Mouse (Mus musculus) left cerebral cortex, postnatal 4 days (tissue): ENCODE measurements at regions not wholly inside any gene's neighbourhood (a gene's known extent, or its start where the extent isn't known, plus 50 kb on each side); places are given as distances from the start of the nearest gene placed in this dataset.
A peak's percentile ranks its signal among the peaks of the same experiment; 100 is the strongest.

Source experiments
- DNase-seq: peaks from one replicate; pipeline ENCODE4 v3.0.0-alpha.2; 2022
- intact Hi-C: fragments of 180-260 bp; cut with DNase I; formaldehyde crosslinking; loops from one replicate; pipeline ENCODE4 v1.15.1; 2025

DNA sequence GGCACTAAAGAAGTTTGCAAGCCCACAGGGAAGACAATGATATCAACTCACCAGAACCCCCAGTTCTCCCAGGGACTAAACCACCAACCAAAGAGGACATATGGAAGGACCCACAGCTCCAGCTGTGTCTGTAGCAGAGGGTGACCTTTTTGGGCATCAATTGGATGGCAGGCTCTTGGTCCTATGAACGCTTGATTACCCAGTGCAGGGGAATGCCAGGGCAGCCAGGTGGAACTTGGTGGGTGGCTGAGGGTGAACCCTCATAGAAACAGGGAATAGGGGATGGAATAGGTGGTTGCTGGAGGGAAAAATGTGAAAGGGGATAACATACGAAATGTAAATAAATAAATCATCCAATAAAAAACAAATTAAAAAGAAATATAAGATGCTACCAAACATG, 430.0 kb upstream of the Bche start:
- peak; percentile 13 for DNase-seq
- intact Hi-C loops = no loop called here

DNA sequence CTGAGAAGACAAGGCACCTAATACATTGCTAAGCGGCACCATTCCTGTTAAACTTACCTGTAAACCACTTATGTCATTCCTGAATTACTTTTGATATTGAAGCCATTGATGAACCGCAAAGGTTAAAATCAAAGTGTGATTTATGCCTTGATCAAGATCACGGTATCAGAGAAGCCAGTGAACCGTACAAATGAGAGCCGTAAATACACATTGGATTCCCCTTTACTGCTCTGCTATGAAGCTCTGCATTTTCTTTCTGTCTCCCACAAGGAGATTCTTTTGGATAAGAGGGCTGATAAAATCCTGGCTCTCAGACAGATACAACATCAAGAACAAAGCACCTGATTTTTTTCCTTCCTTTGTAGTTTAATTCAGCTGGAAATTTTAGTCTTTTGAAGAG, 388.0 kb upstream of the Bche start:
- intact Hi-C loops = no loop called here
- no peak for DNase-seq
